Mouse (Mus musculus) CD8-positive naive resting alpha-beta T cell, adult 57 days (primary cell): ENCODE results near the gene Gm39653. TPM values are rescaled to one million over a fixed set of nuclear protein-coding genes. Genes with fewer than 3 reads are reported as not detected.

Experiments
- total RNA-seq: library from RNA; stranded (reverse); gene quantifications from one replicate; pipeline ENCODE4 v1.2.4, GENCODE M21; 2023

Gm39653 gene
- total RNA-seq, result not detected

DNA sequence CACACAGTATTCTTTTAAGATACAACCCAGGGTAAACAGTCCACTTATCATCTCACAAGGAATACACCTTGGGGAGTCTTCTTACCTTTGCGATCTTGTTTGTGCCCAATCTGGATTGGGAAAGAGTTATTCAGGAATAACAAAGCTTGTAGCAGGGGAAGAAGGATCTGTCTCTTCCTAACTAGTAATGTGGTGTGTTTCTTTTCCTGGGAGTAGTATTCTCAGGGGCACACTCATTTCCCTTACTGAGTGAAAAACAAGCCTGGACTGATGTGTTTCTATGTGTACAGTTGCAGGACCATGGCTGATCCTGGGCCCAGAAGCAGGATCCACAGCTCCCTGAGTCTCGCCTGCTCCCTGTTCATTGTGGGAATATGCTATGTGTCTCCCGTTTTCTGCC is at the start of gene Gm39653:
Gene Gm39653, plus strand, starts transcription at position 301 of the 400 bp plus-strand sequence.

Other genes with a start within 250 kb of the Gm39653 start
- 1.4 TPM for gene Adam23, start 170.1 kb upstream of the Gm39653 start, total RNA-seq
- gene Dytn, start 71.0 kb downstream of the Gm39653 start, total RNA-seq, result not detected
- not detected for gene Mdh1b, start 114.3 kb downstream of the Gm39653 start, total RNA-seq
- 35.9 TPM for gene Fastkd2, start 114.6 kb downstream of the Gm39653 start, total RNA-seq
- gene 4933402D24Rik, start 153.3 kb downstream of the Gm39653 start, total RNA-seq, result not detected